Mouse (Mus musculus) heart, embryonic 16.5 days (tissue): ENCODE data around the gene Mdh1. TPM values are rescaled to one million over a fixed set of nuclear protein-coding genes. Genes with fewer than 3 reads are reported as not detected.
"Not testable (repeated sequence)": the region's sequence is repeated elsewhere in the genome, so short reads cannot be mapped to it uniquely, and the experiment has no call there.

Experiments
- ATAC-seq: fragments of 200-750 bp; cut with Nextera tagmentation; replicated peaks from 2 replicates; pipeline ENCODE4 v1.8.0; 2017; ENCODE audit warnings: moderate number of reproducible peaks; ENCODE audit not compliant: insufficient read depth, low FRiP score; ENCODE audit errors: extremely low read depth
- H3K27ac ChIP-seq: fragments of 300-500 bp; sonication (generic); 2 replicates; pipeline ENCODE4 v1.5.1; 2014; ENCODE audit warnings: mild to moderate bottlenecking, low read length, control low read depth, moderate library complexity
- H3K27me3 ChIP-seq: fragments of 300-500 bp; sonication (generic); 2 replicates; pipeline ENCODE4 v1.6.1; 2014; ENCODE audit warnings: low read length, mixed read lengths; ENCODE audit not compliant: control insufficient read depth, insufficient read depth
- H3K36me3 ChIP-seq: fragments of 300-500 bp; sonication (generic); 2 replicates; pipeline ENCODE4 v1.6.1; 2014; ENCODE audit not compliant: control insufficient read depth, insufficient read depth
- H3K4me1 ChIP-seq: fragments of 300-500 bp; sonication (generic); 2 replicates; pipeline ENCODE4 v1.6.1; 2014; ENCODE audit warnings: low read length, mixed read lengths; ENCODE audit not compliant: control insufficient read depth, insufficient read depth
- H3K4me2 ChIP-seq: fragments of 300-500 bp; sonication (generic); 2 replicates; pipeline ENCODE4 v1.6.1; 2014; ENCODE audit warnings: low read depth, mild to moderate bottlenecking, control low read depth, low read length
- H3K4me3 ChIP-seq: fragments of 300-500 bp; sonication (generic); 2 replicates; pipeline ENCODE4 v1.5.1; 2014; ENCODE audit warnings: mild to moderate bottlenecking, control low read depth, low read length
- H3K9ac ChIP-seq: fragments of 300-500 bp; sonication (generic); 2 replicates; pipeline ENCODE4 v1.6.1; 2014; ENCODE audit warnings: low read length, control low read depth
- H3K9me3 ChIP-seq: fragments of 300-500 bp; sonication (generic); replicated peaks from 2 replicates; pipeline ENCODE4 v1.6.1; 2016; ENCODE audit warnings: low read length; ENCODE audit not compliant: control insufficient read depth
- WGBS: fragments of 180-500 bp; shearing (Covaris S2); extraction: QIAGEN DNeasy Blood & Tissue Kit; methylation state at CpG from one replicate; pipeline ENCODE4 v1.1.7; 2014; 5-methylcytosine and 5-hydroxymethylcytosine counted together
- microRNA-seq: library from miRNA; unstranded; fragments of <30 nt; microRNA quantifications from one replicate; pipeline ENCODE4, GENCODE M21; 2017
- polyA plus RNA-seq: library from polyadenylated mRNA; unstranded; fragments of >200 nt; fragmentation: Nextera tagmentation; extraction: Ambion mirVana; gene quantifications from 2 replicates; pipeline ENCODE4 v1.2.1, GENCODE M21; 2015

Mdh1 gene
- polyA plus RNA-seq, 1 experiment from 2014 or later: 2,007 TPM

DNA sequence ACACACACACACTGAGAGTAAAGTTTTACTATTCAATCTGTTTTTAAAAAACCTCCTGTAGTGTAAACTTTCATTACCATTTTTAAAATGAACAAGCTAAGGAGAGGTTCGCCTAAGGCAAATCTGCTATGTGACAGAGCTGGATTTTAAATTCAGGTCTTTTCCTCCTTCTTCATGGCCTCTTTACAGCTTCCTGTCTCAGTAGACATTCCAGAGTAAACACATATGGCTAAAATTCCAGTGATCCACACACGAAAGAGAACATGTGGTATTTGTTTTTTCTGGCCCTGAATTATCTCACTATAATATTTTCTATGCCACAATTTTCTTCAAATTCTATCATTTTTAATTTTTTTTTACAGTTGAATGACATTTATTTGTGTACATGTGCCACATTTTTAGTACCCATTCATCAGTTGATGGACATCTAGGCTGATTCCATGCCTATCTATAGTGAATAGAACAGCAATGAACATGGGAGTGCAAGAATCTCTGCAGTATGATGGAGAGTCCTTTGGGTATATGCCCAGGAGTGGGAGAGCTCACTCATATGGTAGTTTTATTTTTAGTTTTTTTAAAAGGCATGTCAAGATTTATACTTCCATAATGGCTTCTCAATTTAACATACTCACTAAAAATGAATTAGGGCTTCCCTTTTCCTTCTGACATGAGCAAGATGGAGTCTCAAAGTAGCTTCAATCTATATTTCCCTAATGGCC lies 43.3 kb downstream of the Mdh1 start:
- Histone ChIP-seq H3K36me3 (no peaks in the 10 kb centered on the region), H3K9ac (no peak overlapping the region), H3K9me3 (no peaks in the 10 kb centered on the region), H3K4me1 (no peaks in the 10 kb centered on the region), H3K27ac (no peak overlapping the region), H3K4me2 (no peak overlapping the region), H3K27me3 (no peaks in the 10 kb centered on the region), H3K4me3 (no peak overlapping the region)
- no peak for ATAC-seq
- 52% methylated on average over 2 of the region's 2 CpGs for WGBS

DNA sequence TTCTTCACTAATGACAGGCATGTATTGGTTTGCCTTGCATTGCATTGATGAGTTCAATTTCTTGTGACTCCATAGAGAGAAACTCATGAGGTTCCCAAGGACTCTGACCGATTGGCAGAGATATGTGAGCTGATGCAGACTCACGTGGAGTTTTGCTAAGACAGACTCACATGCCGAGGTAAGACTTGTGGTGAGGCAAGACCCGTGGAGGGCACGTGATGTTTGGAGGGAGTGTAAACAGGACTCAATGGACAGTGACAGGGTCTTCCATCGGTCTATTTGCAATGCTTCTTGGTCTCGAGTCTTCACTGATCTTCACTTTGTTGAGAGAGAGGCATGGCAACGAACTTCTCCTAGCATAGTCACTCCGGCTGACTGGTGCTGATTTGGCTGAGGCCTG lies 54.4 kb downstream of the Mdh1 start:
- no peak overlapping the region for H3K9ac ChIP-seq
- H3K27ac ChIP-seq: no peak overlapping the region
- H3K4me3 ChIP-seq: no peak overlapping the region
- ATAC-seq: no peak
- H3K9me3 ChIP-seq: no peaks in the 10 kb centered on the region
- 86% methylated on average over 9 of the region's 9 CpGs for WGBS
- H3K27me3 ChIP-seq: no peaks in the 10 kb centered on the region
- H3K4me2 ChIP-seq: no peak overlapping the region
- H3K4me1 ChIP-seq: no peaks in the 10 kb centered on the region
- no peaks in the 10 kb centered on the region for H3K36me3 ChIP-seq

DNA sequence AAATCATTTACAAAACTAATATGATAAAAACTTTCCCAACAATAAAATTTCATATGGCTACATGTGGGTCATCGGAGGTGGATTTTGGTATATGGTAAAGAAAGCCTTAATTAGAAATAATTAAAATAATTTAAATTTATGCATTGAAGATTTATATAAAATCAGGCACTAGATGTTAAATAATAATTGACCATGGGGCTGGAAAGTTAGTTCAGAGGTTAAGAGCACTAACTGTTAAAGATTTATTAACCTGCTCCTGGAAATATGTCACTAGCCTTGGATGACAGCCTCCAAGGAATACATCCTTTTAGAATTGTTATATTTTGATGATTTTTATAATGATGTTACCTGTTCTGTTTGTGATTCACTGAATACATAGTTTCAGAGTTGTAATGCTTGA lies 55.8 kb downstream of the Mdh1 start:
- H3K4me2 ChIP-seq, H3K9me3 ChIP-seq: not testable (repeated sequence)

GRCm38 (mm10) chr11:21510577-21510976 lies 61.6 kb downstream of the Mdh1 start:
- not testable (repeated sequence) for H3K9ac ChIP-seq, H3K9me3 ChIP-seq, ATAC-seq, H3K27ac ChIP-seq, H3K4me2 ChIP-seq, H3K4me3 ChIP-seq, H3K27me3 ChIP-seq, H3K4me1 ChIP-seq, H3K36me3 ChIP-seq
- WGBS: 67% methylated on average over 1 of the region's 1 CpGs

More for the DNA sequence above, 55.8 kb downstream of the Mdh1 start:
- H3K4me3 ChIP-seq, H3K36me3 ChIP-seq, H3K9ac ChIP-seq, H3K27me3 ChIP-seq, H3K27ac ChIP-seq, H3K4me1 ChIP-seq, ATAC-seq: not testable (repeated sequence)
- WGBS: 89% methylated on average over 1 of the region's 1 CpGs

- WGBS: 58% methylated on average over 1 of the region's 1 CpGs
- not testable (repeated sequence) for H3K4me1 ChIP-seq, H3K4me3 ChIP-seq, H3K27ac ChIP-seq, H3K36me3 ChIP-seq, H3K9ac ChIP-seq, H3K9me3 ChIP-seq, H3K4me2 ChIP-seq, H3K27me3 ChIP-seq, ATAC-seq
Observed at GRCm38 (mm10) chr11:21508713-21509112, 63.5 kb downstream of the Mdh1 start.

DNA sequence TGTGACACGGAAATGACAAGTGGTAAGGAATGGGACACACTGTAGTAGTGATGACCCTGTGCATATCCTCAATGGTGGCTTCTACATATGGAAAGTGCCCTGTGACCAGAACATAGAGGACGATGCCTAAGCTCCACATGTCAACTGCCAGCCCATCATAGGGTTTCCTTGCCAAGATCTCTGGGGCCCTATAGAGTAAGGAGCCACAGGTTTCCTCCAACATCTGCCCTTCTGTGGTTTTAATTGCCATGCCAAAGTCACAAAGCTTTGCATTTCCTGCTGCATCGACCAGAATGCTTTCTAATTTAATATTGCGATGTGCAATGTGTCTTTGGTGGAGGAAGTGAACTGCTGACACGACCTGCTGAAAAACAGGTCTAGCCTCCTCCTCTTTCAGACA lies 65.1 kb downstream of the Mdh1 start:
- not testable (repeated sequence) for H3K27me3 ChIP-seq, H3K4me3 ChIP-seq, H3K4me1 ChIP-seq, H3K9me3 ChIP-seq, H3K9ac ChIP-seq, ATAC-seq, H3K4me2 ChIP-seq, H3K36me3 ChIP-seq, H3K27ac ChIP-seq
- whole genome bisulfite sequencing: 78% methylated on average over 5 of the region's 5 CpGs

Small RNA genes lying within 50 kb of the gene (microRNA-seq; reads per million reads assigned to microRNA genes)
- not detected for gene Gm22990

Other genes with a start within 250 kb of the Mdh1 start
- 164 and 178 TPM in 2 replicates for gene Ugp2, start 201.2 kb downstream of the Mdh1 start, polyA plus RNA-seq
- gene Wdpcp, start 132 bp downstream of the Mdh1 start, polyA plus RNA-seq: 7.4 and 7.8 TPM in 2 replicates